Mouse (Mus musculus) bone marrow, adult 2 months (tissue): ENCODE data around the gene Fbxl17. TPM values are rescaled to one million over a fixed set of nuclear protein-coding genes. Genes with fewer than 3 reads are reported as not detected.

Source experiments
- H3K27ac ChIP-seq: fragments of 200-500 bp; 2 replicates; pipeline ENCODE4 v1.5.1; 2012; ENCODE audit warnings: low read depth, mild to moderate bottlenecking, control low read depth, inconsistent platforms, low read length; ENCODE audit not compliant: control insufficient read depth, poor library complexity, insufficient read depth
- H3K4me1 ChIP-seq: fragments of 200-500 bp; 2 replicates; pipeline ENCODE4 v1.6.1; 2011; ENCODE audit warnings: low read length; ENCODE audit not compliant: control insufficient read depth, insufficient read depth
- H3K4me3 ChIP-seq: fragments of 200-500 bp; replicated peaks from 2 replicates; pipeline ENCODE3; 2011; ENCODE audit warnings: mild to moderate bottlenecking, low read depth, low read length, control low read depth; ENCODE audit not compliant: control insufficient read depth
- CTCF ChIP-seq: fragments of 200-500 bp; IDR thresholded peaks from 2 replicates; pipeline ENCODE4 v1.5.1; 2011; ENCODE audit warnings: low read length, control low read depth; ENCODE audit not compliant: control insufficient read depth, insufficient read depth
- POLR2A ChIP-seq: fragments of 200-500 bp; IDR thresholded peaks from 2 replicates; pipeline ENCODE4 v1.6.1; 2011; ENCODE audit warnings: low read depth, mild to moderate bottlenecking, control low read depth, low read length, borderline replicate concordance; ENCODE audit not compliant: control insufficient read depth
- WGBS: fragments of 180-500 bp; shearing (Covaris S2); methylation state at CpG from one replicate; pipeline ENCODE4 v1.1.7; 2018; 5-methylcytosine and 5-hydroxymethylcytosine counted together
- polyA plus RNA-seq: library from polyadenylated mRNA; stranded (reverse); fragments of >200 nt; gene quantifications from 2 replicates; pipeline ENCODE4 v1.2.4, GENCODE M21; 2011; ENCODE audit warnings: low replicate concordance; ENCODE audit not compliant: missing spikeins, insufficient read depth, insufficient read length

Fbxl17 gene
- polyA plus RNA-seq, 1 experiment, result 10.7 TPM

DNA sequence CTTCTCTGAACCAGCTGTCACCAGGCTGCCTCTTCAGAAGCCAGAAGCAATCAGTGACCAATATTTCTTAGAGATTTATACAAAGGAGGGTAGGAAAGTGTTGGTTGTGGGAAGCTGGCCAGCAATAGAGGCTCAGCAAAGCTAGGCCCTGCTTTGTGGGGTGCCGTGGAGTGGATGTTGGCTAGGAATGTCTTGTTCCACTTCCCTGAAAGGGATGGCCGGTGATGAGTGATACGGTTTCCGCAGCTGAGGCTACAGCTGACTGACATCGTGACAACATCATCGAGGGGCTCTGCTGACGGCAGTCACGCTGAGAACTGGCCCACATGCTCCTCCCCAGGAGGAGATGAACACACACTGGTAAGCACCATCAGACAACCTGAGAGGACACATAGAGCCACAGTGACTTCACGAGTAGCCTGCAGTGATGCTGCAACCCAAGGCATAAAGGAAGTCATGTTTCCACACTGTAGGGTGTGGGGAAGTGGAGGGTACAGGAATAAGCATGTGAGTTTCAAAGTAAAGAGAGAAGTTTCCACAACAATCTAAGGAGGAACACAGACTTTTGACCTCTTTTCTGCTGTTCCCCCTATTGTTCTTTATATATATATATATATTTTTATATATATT is 456.7 kb downstream of the Fbxl17 start:
- 64% methylated on average over 9 of the region's 9 CpGs for WGBS
- TF ChIP-seq CTCF (no peak), POLR2A (no peak)
- Histone ChIP-seq H3K4me1 (peaks cover 2% of the 10 kb centered on the region; the same call in 1 of the 2 replicates), H3K27ac (no peak overlapping the region), H3K4me3 (no peak overlapping the region)

DNA sequence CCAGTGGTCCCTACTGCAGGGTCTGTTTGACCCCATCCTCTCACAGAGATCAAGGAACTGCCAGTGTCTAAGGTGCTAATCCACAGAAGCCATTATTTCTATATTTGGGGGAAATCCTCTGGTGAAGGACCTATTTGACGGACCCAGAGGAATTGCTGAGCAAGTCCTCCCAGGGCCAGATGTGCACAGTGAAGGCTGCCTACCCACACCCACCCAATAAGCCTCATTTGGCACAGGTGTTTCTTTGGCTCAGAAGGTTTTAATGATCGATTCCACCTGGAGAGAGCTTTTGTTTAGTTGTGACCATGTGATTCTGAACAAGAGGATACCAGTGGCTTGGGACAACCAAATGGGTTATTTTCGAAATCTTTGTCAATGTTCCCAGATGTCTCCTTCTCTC is 462.3 kb downstream of the Fbxl17 start:
- H3K4me1 ChIP-seq, result no peaks in the 10 kb centered on the region
- WGBS, result 79% methylated on average over 3 of the region's 3 CpGs
- TF ChIP-seq POLR2A, result no peak
- no peak for TF ChIP-seq CTCF
- H3K4me3 ChIP-seq, result no peak overlapping the region
- no peak overlapping the region for H3K27ac ChIP-seq

DNA sequence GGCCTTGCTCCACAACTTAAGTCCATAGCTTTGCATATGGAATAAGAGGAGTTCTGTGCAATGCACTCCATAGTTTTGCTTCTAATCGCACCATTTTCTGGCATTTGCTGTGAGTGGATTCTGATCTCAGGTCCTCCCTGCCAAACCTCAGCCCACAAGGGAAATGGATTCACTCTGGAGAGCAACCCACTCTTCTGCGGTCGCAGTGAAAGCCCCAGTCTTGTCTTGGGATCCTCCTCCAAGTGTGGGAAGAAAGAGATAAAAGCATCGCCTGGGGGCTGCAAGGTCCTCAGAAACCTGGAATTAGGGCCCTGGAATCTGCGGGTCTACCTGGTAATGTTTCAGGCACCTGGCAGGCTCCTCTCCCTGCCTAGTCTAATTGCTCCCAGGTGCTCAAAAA is 466.7 kb downstream of the Fbxl17 start:
- TF ChIP-seq CTCF (no peak), POLR2A (no peak)
- Histone ChIP-seq H3K4me3 (no peak overlapping the region), H3K27ac (no peak overlapping the region), H3K4me1 (no peaks in the 10 kb centered on the region)
- 82% methylated on average over 5 of the region's 5 CpGs for WGBS

DNA sequence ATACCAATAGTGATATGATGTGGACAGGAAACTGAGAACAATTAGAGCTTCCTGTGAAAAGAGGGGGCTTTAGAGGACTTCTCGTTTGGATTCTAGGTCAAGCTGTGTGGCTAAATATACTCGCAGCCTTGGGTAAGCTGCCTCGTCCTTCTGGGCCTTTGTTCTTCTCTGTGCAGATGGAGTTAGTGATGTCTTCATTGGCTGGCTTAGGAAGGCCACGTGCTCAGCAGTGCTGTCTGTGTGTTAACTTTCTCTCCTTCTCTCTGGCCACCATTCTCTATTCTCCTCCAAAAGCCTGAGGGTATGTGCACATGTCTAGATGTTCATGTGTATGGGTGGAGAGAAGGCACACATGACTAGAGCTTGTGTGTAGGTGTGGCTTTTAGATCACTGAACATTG is 470.7 kb downstream of the Fbxl17 start:
- TF ChIP-seq CTCF (no peak), POLR2A (no peak)
- Histone ChIP-seq H3K4me1 (no peaks in the 10 kb centered on the region), H3K4me3 (no peak overlapping the region), H3K27ac (no peak overlapping the region)
- WGBS, result 13% methylated on average over 4 of the region's 4 CpGs

DNA sequence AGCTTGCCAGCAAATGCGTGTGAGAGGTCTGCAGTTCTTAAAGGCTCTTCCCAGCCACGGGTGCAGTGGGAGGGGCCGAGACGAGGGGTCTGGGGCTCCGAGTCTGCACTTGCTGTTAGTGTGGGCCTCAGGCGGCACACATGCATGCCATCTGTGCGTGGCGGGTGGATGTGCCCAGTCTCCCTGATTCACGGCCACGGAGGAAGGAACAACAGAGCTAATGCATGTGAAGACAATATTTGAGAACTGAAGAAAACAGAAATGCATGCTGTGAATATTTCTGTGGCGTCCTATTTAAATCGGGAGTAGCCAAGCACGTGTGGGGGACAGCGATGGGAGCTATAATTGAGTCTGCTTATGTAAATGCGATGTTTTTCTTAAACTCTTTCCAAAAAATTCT is 474.6 kb downstream of the Fbxl17 start:
- no peaks in the 10 kb centered on the region for H3K4me1 ChIP-seq
- TF ChIP-seq CTCF (no peak), POLR2A (no peak)
- 75% methylated on average over 15 of the region's 15 CpGs for WGBS
- H3K27ac ChIP-seq, result no peak overlapping the region
- no peak overlapping the region for H3K4me3 ChIP-seq

DNA sequence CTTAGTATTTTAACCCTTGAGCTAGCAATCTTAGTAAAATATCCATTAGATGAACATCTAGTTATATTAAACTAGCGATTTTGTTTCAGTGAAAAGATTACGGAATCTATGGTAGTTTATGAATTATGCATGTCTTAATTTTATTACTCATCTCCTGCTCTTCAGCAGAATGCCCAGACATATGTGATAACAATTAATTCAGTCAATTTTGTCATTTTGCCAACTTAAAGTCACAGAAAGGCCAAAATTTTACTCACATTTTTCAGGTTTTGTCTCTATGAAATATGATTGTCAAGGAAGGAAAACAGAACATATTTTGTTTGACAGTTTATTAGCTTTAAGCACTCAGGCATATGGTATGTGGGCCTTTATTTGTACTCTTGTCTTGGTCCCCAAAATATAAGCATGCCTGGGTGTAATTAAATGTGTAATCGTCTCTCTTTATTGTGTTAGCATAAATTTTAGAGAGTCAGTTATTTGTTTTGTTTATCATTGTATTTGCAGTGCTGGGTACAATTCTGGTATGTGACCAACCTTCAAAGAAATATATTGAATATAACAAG is 482.1 kb downstream of the Fbxl17 start:
- no peaks in the 10 kb centered on the region for H3K4me1 ChIP-seq
- WGBS, result 83% methylated on average over 3 of the region's 3 CpGs
- TF ChIP-seq POLR2A, result no peak

DNA sequence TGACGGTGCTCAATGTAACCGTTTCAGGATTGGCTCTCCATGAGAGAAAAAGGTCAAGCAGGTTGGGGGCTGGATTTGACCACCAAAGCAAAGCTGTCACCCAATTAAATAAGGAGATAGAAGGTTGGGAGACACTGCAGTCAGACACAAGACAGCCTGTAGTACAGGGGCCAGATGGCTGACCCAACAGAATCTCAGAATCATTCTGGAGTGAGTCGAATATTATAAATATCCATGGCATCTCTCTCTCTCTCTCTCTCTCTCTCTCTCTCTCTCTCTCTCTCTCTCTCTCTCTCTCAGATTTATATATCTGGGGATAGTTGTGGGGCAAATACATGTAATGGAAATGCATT is 487.3 kb downstream of the Fbxl17 start:
- no peak overlapping the region for H3K27ac ChIP-seq
- 19% methylated on average over 3 of the region's 3 CpGs for WGBS
- no peak for TF ChIP-seq CTCF
- TF ChIP-seq POLR2A, result no peak
- no peak overlapping the region for H3K4me3 ChIP-seq
- H3K4me1 ChIP-seq, result peaks cover 1% of the 10 kb centered on the region

More for the DNA sequence above, 482.1 kb downstream of the Fbxl17 start:
- Histone ChIP-seq H3K4me3 (no peak overlapping the region), H3K27ac (no peak overlapping the region)

DNA sequence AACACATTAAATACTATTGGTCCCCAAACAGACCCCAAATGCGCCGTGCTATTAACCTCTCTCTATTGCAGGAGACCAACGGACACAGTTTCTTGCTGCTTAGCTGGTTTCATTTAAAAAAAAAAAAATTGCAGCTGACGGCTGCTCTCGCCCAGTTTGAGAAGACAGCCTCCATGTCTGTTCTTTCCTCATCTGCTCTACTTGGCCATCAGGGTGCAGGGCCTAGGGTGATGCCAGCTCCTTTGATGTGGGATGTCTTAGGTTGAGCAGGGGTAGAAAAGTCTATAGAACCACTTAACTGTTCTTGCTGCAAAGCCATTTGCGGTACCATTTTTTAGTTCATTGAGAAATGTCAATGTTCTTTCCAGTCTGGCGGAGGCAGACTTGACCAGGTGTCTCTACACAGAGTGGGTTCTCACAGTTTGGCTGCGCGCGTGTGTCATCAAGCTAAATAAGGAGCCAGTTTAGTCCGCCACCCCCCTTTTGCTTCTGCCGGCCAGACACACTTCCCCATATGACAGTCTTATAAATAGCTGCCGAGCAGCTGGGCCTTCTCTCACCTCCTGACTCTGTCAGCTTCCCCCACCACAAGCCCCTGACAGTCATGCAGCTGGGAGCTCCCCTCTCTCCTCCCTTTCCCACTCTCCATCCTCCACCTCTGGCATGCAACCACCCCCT is 487.8 kb downstream of the Fbxl17 start:
- H3K27ac ChIP-seq, result peak overlapping the region; percentile 79
- TF ChIP-seq CTCF, result no peak
- no peak for TF ChIP-seq POLR2A
- H3K4me3 ChIP-seq, result no peak overlapping the region
- WGBS, result 29% methylated on average over 13 of the region's 13 CpGs
- peaks cover 1% of the 10 kb centered on the region for H3K4me1 ChIP-seq

DNA sequence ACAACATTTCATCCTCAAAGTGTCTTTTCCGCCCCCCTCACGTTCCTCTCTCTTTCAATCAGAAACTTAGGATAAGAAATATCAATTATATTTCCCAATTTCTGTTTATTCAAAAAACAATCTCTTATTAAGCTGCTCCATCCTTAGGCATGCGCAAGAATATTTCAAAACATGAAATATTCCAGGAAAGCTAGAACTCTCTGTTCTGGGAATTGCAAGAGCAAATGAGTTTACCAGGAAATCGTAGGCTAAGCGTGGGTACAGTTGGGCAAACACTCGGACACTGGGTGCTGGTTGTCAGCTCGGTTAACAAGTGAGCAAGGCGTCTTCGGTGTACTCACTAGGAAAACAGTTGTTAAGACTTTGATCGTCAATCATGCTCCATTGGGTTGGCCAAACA is 489.0 kb downstream of the Fbxl17 start:
- H3K27ac ChIP-seq, result no peak overlapping the region
- TF ChIP-seq CTCF, result no peak
- H3K4me3 ChIP-seq, result no peak overlapping the region
- WGBS, result 88% methylated on average over 10 of the region's 10 CpGs
- peaks cover 1% of the 10 kb centered on the region for H3K4me1 ChIP-seq
